Mouse (Mus musculus) CH12.LX (cell line): ENCODE results near the gene Myo15b. TPM values are rescaled to one million over a fixed set of nuclear protein-coding genes. Genes with fewer than 3 reads are reported as not detected.

Source experiments
- DNase-seq: peaks from one replicate; pipeline ENCODE4 v3.0.0-alpha.2; 2013; ENCODE audit errors: extremely low read depth
- H3K27ac ChIP-seq: 2 replicates; pipeline ENCODE4 v1.5.1; 2012; ENCODE audit warnings: low read depth, mild to moderate bottlenecking, control low read depth, moderate library complexity; ENCODE audit not compliant: insufficient read depth
- H3K27me3 ChIP-seq: replicated peaks from 2 replicates; pipeline ENCODE3; 2012; ENCODE audit warnings: inconsistent platforms
- H3K36me3 ChIP-seq, 2 experiments: replicated peaks in 1 of 2; 2 replicates each; pipeline versions ENCODE3 to v1.6.1; 2012; ENCODE audit warnings: inconsistent platforms in 1 of 2, low read length in 1 of 2, mild to moderate bottlenecking in 1 of 2, mixed read lengths in 1 of 2, moderate library complexity in 1 of 2; ENCODE audit not compliant: control insufficient read depth in 1 of 2, insufficient read depth in 1 of 2
- H3K4me1 ChIP-seq, 2 experiments: 2 replicates each; pipeline ENCODE4 v1.6.1; 2012; ENCODE audit warnings: inconsistent platforms in 1 of 2, moderate library complexity in 1 of 2; ENCODE audit not compliant: insufficient read depth in 2 of 2, control insufficient read depth in 1 of 2
- H3K4me2 ChIP-seq: 2 replicates; pipeline ENCODE4 v1.6.1; 2012; ENCODE audit warnings: low read depth, mild to moderate bottlenecking, control low read depth; ENCODE audit not compliant: poor library complexity, insufficient read depth, severe bottlenecking
- H3K4me3 ChIP-seq, 3 experiments: fragments of 150-350 bp in 1 of 3; sonication (generic) in 1 of 3; replicated peaks in 1 of 3; 2 replicates each; pipeline versions ENCODE3 to v1.5.1; 2011 to 2012; ENCODE audit warnings: low read depth in 2 of 3, low read length in 2 of 3, mild to moderate bottlenecking in 2 of 3, moderate library complexity in 2 of 3, control low read depth in 1 of 3, improper control_type of control experiment in 1 of 3, inconsistent platforms in 1 of 3, mixed read lengths in 1 of 3; ENCODE audit not compliant: poor library complexity in 1 of 3
- H3K79me2 ChIP-seq: replicated peaks from 2 replicates; pipeline ENCODE4 v1.6.1; 2012; ENCODE audit warnings: mild to moderate bottlenecking, moderate library complexity; ENCODE audit not compliant: control insufficient read depth, poor library complexity, insufficient read depth, severe bottlenecking; ENCODE audit errors: extremely low read depth
- H3K9ac ChIP-seq: 2 replicates; pipeline ENCODE4 v1.6.1; 2012; ENCODE audit warnings: low read depth, mild to moderate bottlenecking, control low read depth, moderate library complexity; ENCODE audit not compliant: insufficient read depth
- H3K9me3 ChIP-seq: replicated peaks from 2 replicates; pipeline ENCODE3; 2012; ENCODE audit warnings: low read length, inconsistent platforms, mixed read lengths
- CHD2 ChIP-seq: IDR thresholded peaks from 2 replicates; pipeline ENCODE4 v1.6.1; 2011; ENCODE audit warnings: low read length, improper control_type of control experiment
- CTCF ChIP-seq, 2 experiments: IDR thresholded peaks in 1 of 2; conservative IDR thresholded peaks in 1 of 2; 2 replicates each; pipeline ENCODE4 v1.5.1; 2011 to 2012; ENCODE audit warnings: low read depth in 2 of 2, low read length in 2 of 2, improper control_type of control experiment in 1 of 2, inconsistent platforms in 1 of 2, mild to moderate bottlenecking in 1 of 2, moderate library complexity in 1 of 2
- ELF1 ChIP-seq: IDR thresholded peaks from 2 replicates; pipeline ENCODE4 v1.6.1; 2014; ENCODE audit warnings: low read depth, mild to moderate bottlenecking, inconsistent platforms, low read length, improper control_type of control experiment
- ETS1 ChIP-seq: conservative IDR thresholded peaks from 2 replicates; pipeline ENCODE4 v1.6.1; 2012; ENCODE audit warnings: low read depth, mild to moderate bottlenecking, inconsistent platforms, low read length, improper control_type of control experiment, moderate library complexity
- GABPA ChIP-seq: IDR thresholded peaks from 2 replicates; pipeline ENCODE4 v1.6.1; 2012; ENCODE audit warnings: low read depth, low read length, improper control_type of control experiment, inconsistent platforms; ENCODE audit not compliant: insufficient replicate concordance
- HCFC1 ChIP-seq: IDR thresholded peaks from 2 replicates; pipeline ENCODE4 v1.6.1; 2012; ENCODE audit warnings: low read depth, mild to moderate bottlenecking, inconsistent platforms, low read length, improper control_type of control experiment
- IRF4 ChIP-seq: IDR thresholded peaks from 2 replicates; pipeline ENCODE4 v1.6.1; 2014; ENCODE audit warnings: low read depth, mild to moderate bottlenecking, inconsistent platforms, low read length, improper control_type of control experiment
- JUND ChIP-seq: conservative IDR thresholded peaks from 2 replicates; pipeline ENCODE4 v1.6.1; 2011; ENCODE audit warnings: low read depth, low read length, improper control_type of control experiment
- MYC ChIP-seq: IDR thresholded peaks from 2 replicates; pipeline ENCODE4 v1.6.1; 2011; ENCODE audit warnings: low read depth, mild to moderate bottlenecking, improper control_type of control experiment, low read length
- NRF1 ChIP-seq: IDR thresholded peaks from 2 replicates; pipeline ENCODE4 v1.6.1; 2014; ENCODE audit warnings: low read depth, mild to moderate bottlenecking, inconsistent platforms, low read length, improper control_type of control experiment, moderate library complexity
- PAX5 ChIP-seq: IDR thresholded peaks from 2 replicates; pipeline ENCODE4 v1.6.1; 2012; ENCODE audit warnings: low read length, inconsistent platforms, mixed read lengths
- POLR2A ChIP-seq: IDR thresholded peaks from 2 replicates; pipeline ENCODE4 v1.6.1; 2011; ENCODE audit warnings: low read depth, mild to moderate bottlenecking, improper control_type of control experiment, low read length
- POLR2AphosphoS2 ChIP-seq: IDR thresholded peaks from 2 replicates; pipeline ENCODE4 v1.6.1; 2011; ENCODE audit warnings: low read depth, low read length, improper control_type of control experiment
- RAD21 ChIP-seq: IDR thresholded peaks from 2 replicates; pipeline ENCODE4 v1.6.1; 2011; ENCODE audit warnings: low read depth, mild to moderate bottlenecking, low read length, improper control_type of control experiment, moderate library complexity
- SIN3A ChIP-seq: IDR thresholded peaks from 2 replicates; pipeline ENCODE4 v1.6.1; 2012; ENCODE audit warnings: low read length, improper control_type of control experiment, inconsistent platforms
- USF1 ChIP-seq: IDR thresholded peaks from 2 replicates; pipeline ENCODE4 v1.6.1; 2014; ENCODE audit warnings: low read depth, mild to moderate bottlenecking, inconsistent platforms, low read length, improper control_type of control experiment
- ZKSCAN1 ChIP-seq: IDR thresholded peaks from 2 replicates; pipeline ENCODE4 v1.6.1; 2012; ENCODE audit warnings: low read depth, inconsistent platforms, low read length, improper control_type of control experiment, borderline replicate concordance
- ZMIZ1 ChIP-seq: IDR thresholded peaks from 2 replicates; pipeline ENCODE4 v1.6.1; 2012; ENCODE audit warnings: low read depth, mild to moderate bottlenecking, inconsistent platforms, low read length, improper control_type of control experiment
- ZNF384 ChIP-seq: IDR thresholded peaks from 2 replicates; pipeline ENCODE4 v1.6.1; 2012; ENCODE audit warnings: low read depth, low read length, improper control_type of control experiment, inconsistent platforms
- dilution Hi-C: fragments of 300-500 bp; cut with MboI; formaldehyde crosslinking; loops from 2 replicates; pipeline ENCODE4 v1.14.3; 2020; ENCODE audit warnings: low sequenced_read_pairs; ENCODE audit not compliant: extremely low pct_unique_long_range_greater_than_20kb, extremely low pct_ligation_motif_present
- in situ Hi-C: fragments of 300-500 bp; cut with MboI; formaldehyde crosslinking; loops from 3 replicates; pipeline ENCODE4 v1.14.3; 2019; ENCODE audit warnings: low sequenced_read_pairs, low pct_ligation_motif_present, low pct_unique_long_range_greater_than_20kb, mixed read lengths
- polyA plus RNA-seq: library from polyadenylated mRNA; unstranded; fragments of >175 nt; gene quantifications from 2 replicates; pipeline ENCODE4 v1.2.1, GENCODE M21; 2012; ENCODE audit warnings: low read depth; ENCODE audit not compliant: insufficient read length
- total RNA-seq, 2 experiments: library from RNA; depleted of rRNA; stranded (reverse); fragments of 300-350 nt in 1 of 2; fragments of >200 nt in 1 of 2; gene quantifications; 2 replicates each; pipeline ENCODE4 v1.2.3; 2012 to 2014

Gene Myo15b
- total and polyA plus RNA-seq, 3 experiments, result 0.21 to 0.43 TPM; not detected in 1

DNA sequence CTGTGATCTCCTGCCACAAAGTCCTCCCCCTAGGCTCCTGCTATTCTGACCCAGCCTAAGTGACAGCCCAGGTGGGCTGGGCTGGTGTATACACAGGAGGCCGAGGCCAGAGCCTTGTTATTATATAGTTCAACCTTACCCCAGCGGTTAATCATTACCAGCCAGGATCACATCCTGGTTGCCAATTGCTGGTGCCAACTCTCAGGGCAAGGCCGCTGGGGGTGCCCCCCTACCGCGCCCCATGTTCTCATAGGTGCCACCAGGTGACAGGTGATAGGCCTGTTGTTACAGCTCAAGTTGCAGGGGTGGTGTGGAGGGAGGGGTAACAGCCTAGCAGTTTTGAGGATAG, 14.3 kb upstream of the Myo15b start:
- H3K36me3 ChIP-seq, result peaks cover 20 to 62% of the 10 kb centered on the region in 2 experiments
- TF ChIP-seq ZMIZ1 (no peak), ZNF384 (no peak), MYC (no peak), GABPA (no peak), SIN3A (no peak), CTCF (conservative IDR thresholded peaks at IDR 0.05 in 1 of 2, IDR thresholded peaks at IDR 0.05 in 1 of 2; ENCODE audit: low read depth in 2 of 2, low read length in 2 of 2) (no peak)
- TF ChIP-seq, all 38 proteins: peak for 0
- peaks cover 8% of the 10 kb centered on the region for H3K9me3 ChIP-seq
- no peaks in the 10 kb centered on the region for H3K79me2 ChIP-seq
- no peak overlapping the region for H3K4me3 ChIP-seq
- dilution Hi-C loops, result no loop called here
- peaks cover 1 to 4% of the 10 kb centered on the region in 2 experiments; a peak in 1 of 4 replicates for H3K4me1 ChIP-seq
- DNase-seq, result no peak
- no peak overlapping the region for H3K4me2 ChIP-seq
- in situ Hi-C loops, result no loop called here
- no peak overlapping the region for H3K9ac ChIP-seq
- no peaks in the 10 kb centered on the region for H3K27me3 ChIP-seq
- H3K27ac ChIP-seq, result no peak overlapping the region

GRCm38 (mm10) chr11:115844240-115844639, 14.0 kb upstream of the Myo15b start:
- Histone ChIP-seq H3K79me2 (no peaks in the 10 kb centered on the region), H3K9me3 (peaks cover 8% of the 10 kb centered on the region), H3K9ac (no peak overlapping the region), H3K36me3 (peaks cover 22 to 65% of the 10 kb centered on the region in 2 experiments), H3K4me2 (no peak overlapping the region), H3K27ac (no peak overlapping the region), H3K4me1 (peaks cover 0 to 4% of the 10 kb centered on the region in 2 experiments; a peak in 1 of 4 replicates), H3K27me3 (no peaks in the 10 kb centered on the region), H3K4me3 (no peak overlapping the region)
- dilution Hi-C loops, result no loop called here
- no peak for TF ChIP-seq USF1
- no peak for TF ChIP-seq JUND
- TF ChIP-seq PAX5, result no peak
- TF ChIP-seq SIN3A, result no peak
- TF ChIP-seq CHD2, result no peak
- no peak for TF ChIP-seq ETS1
- no peak for TF ChIP-seq ZKSCAN1
- TF ChIP-seq POLR2AphosphoS2, result no peak
- no peak for TF ChIP-seq RAD21
- no peak for TF ChIP-seq POLR2A
- no peak for TF ChIP-seq HCFC1
- no peak for TF ChIP-seq IRF4
- TF ChIP-seq ELF1, result no peak
- TF ChIP-seq NRF1, result no peak
- DNase-seq, result no peak
- in situ Hi-C loops, result no loop called here
